Mouse (Mus musculus) Patski (cell line): ENCODE data around the gene 4833420G17Rik. TPM values are rescaled to one million over a fixed set of nuclear protein-coding genes. Genes with fewer than 3 reads are reported as not detected.

Experiments used
- ATAC-seq: fragments of 100-300 bp; one replicate; pipeline ENCODE4 v1.8.0; 2021
- CTCF ChIA-PET: fragments of 350-600 bp; sonication (Branson Sonifier 250); formaldehyde crosslinking; loops from one replicate; lab custom pipeline; 2022; ENCODE audit warnings: inconsistent platforms; lab: Charles Lee
- POLR2A ChIA-PET: fragments of 350-600 bp; sonication (Branson Sonifier 250); formaldehyde crosslinking; loops from one replicate; lab custom pipeline; 2022; ENCODE audit warnings: antibody characterized with exemption, inconsistent platforms; lab: Charles Lee
- DNase-seq: peaks from one replicate; pipeline ENCODE4 v3.0.0-alpha.2; 2011; ENCODE audit warnings: low read depth, low spot score
- H3K27me3 ChIP-seq: fragments of 371-371 bp; one replicate; pipeline ENCODE4 v1.5.1; 2021
- CTCF ChIP-seq: fragments of 100-300 bp; IDR thresholded peaks from one replicate; pipeline ENCODE4 v1.5.1; 2021
- in situ Hi-C: fragments of 300-500 bp; cut with MboI; formaldehyde crosslinking; loops from 3 replicates; pipeline ENCODE4 v1.11.1; 2018; ENCODE audit warnings: low pct_unique_long_range_greater_than_20kb, mixed read lengths
- polyA plus RNA-seq: library from polyadenylated mRNA; unstranded; gene quantifications from one replicate; pipeline ENCODE4 v1.2.3, GENCODE M21; 2021

Gene 4833420G17Rik
- 32.6 TPM for polyA plus RNA-seq

GRCm38 (mm10) chr13:119462596-119463560, at the start of gene 4833420G17Rik:
Gene 4833420G17Rik (plus strand): TSS chr13:119462768.
- in situ Hi-C loops: no loop called here
- POLR2A ChIA-PET: interaction anchor here (0.6 to 0.9 kb wide), 2 partner anchors 31 to 216 kb away, joined by 3 to 8 read pairs; no protein-coding TSS in a partner anchor
- ATAC-seq (peak; percentile 96), DNase-seq (peak; percentile 35)
- CTCF ChIA-PET: interaction anchor here (0.8 kb wide), 1 partner anchor 9 kb away, joined by 3 read pairs; no protein-coding TSS in a partner anchor
- no peaks in the 10 kb centered on the region for H3K27me3 ChIP-seq
- TF ChIP-seq CTCF: no peak

GRCm38 (mm10) chr13:119413026-119413425, 49.5 kb upstream of the 4833420G17Rik start:
- DNase-seq: no peak
- ATAC-seq: no peak
- TF ChIP-seq CTCF: no peak
- CTCF ChIA-PET: interaction anchor here (0.7 to 0.8 kb wide), 2 partner anchors 10 to 12 kb away, joined by 3 read pairs; no protein-coding TSS in a partner anchor
- in situ Hi-C loops: no loop called here
- POLR2A ChIA-PET: no interaction called here
- H3K27me3 ChIP-seq: no peaks in the 10 kb centered on the region

- ATAC-seq: no peak
- in situ Hi-C loops: no loop called here
- ChIA-PET POLR2A (no interaction called here), CTCF (interaction anchor here (0.6 kb wide), 1 partner anchor 11 kb away, joined by 3 read pairs; no protein-coding TSS in a partner anchor)
- H3K27me3 ChIP-seq: no peaks in the 10 kb centered on the region
- no peak for DNase-seq
- TF ChIP-seq CTCF: no peak
Measured at GRCm38 (mm10) chr13:119418479-119418878, 44.1 kb upstream of the 4833420G17Rik start.

GRCm38 (mm10) chr13:119430164-119430563, 32.4 kb upstream of the 4833420G17Rik start:
- ChIA-PET POLR2A (interaction anchor here (0.7 to 1.4 kb wide), 2 partner anchors 20 to 1106 kb away, joined by 4 read pairs; no protein-coding TSS in a partner anchor), CTCF (interaction anchor here (1.0 to 1.2 kb wide), 2 partner anchors 9 to 27 kb away, joined by 3 to 4 read pairs; no protein-coding TSS in a partner anchor)
- DNase-seq (no peak), ATAC-seq (no peak)
- in situ Hi-C loops: no loop called here
- TF ChIP-seq CTCF: peak; percentile 34
- no peaks in the 10 kb centered on the region for H3K27me3 ChIP-seq

- POLR2A ChIA-PET: interaction anchor here (1.3 kb wide), 1 partner anchor 30 kb away, joined by 3 read pairs; no protein-coding TSS in a partner anchor
- H3K27me3 ChIP-seq: no peaks in the 10 kb centered on the region
- CTCF ChIA-PET: no interaction called here
- no peak for TF ChIP-seq CTCF
- ATAC-seq: no peak
- in situ Hi-C loops: no loop called here
- DNase-seq: no peak
Measured at GRCm38 (mm10) chr13:119432041-119432440, 30.5 kb upstream of the 4833420G17Rik start.

GRCm38 (mm10) chr13:119434359-119434758, 28.2 kb upstream of the 4833420G17Rik start:
- no peak for TF ChIP-seq CTCF
- no peak for ATAC-seq
- CTCF ChIA-PET: interaction anchor here (1.0 to 1.5 kb wide), 3 partner anchors 34 to 192 kb away, joined by 3 to 4 read pairs (median 4); no protein-coding TSS in a partner anchor
- no peak for DNase-seq
- H3K27me3 ChIP-seq: no peaks in the 10 kb centered on the region
- POLR2A ChIA-PET: no interaction called here
- in situ Hi-C loops: no loop called here

GRCm38 (mm10) chr13:119442244-119442643, 20.3 kb upstream of the 4833420G17Rik start:
- ChIA-PET POLR2A (no interaction called here), CTCF (no interaction called here)
- DNase-seq: no peak

GRCm38 (mm10) chr13:119453563-119453962, 9.0 kb upstream of the 4833420G17Rik start:
- TF ChIP-seq CTCF: no peak
- in situ Hi-C loops: no loop called here
- ATAC-seq (no peak), DNase-seq (no peak)
- POLR2A ChIA-PET: no interaction called here
- no peaks in the 10 kb centered on the region for H3K27me3 ChIP-seq
- CTCF ChIA-PET: no interaction called here

More at GRCm38 (mm10) chr13:119442244-119442643, 20.3 kb upstream of the 4833420G17Rik start:
- no peak for TF ChIP-seq CTCF
- ATAC-seq: no peak
- in situ Hi-C loops: no loop called here
- no peaks in the 10 kb centered on the region for H3K27me3 ChIP-seq

GRCm38 (mm10) chr13:119455082-119455481, 7.5 kb upstream of the 4833420G17Rik start:
- no peak for TF ChIP-seq CTCF
- ATAC-seq (no peak), DNase-seq (no peak)
- H3K27me3 ChIP-seq: no peaks in the 10 kb centered on the region
- in situ Hi-C loops: no loop called here
- CTCF ChIA-PET: no interaction called here
- POLR2A ChIA-PET: no interaction called here

GRCm38 (mm10) chr13:119456342-119456741, 6.2 kb upstream of the 4833420G17Rik start:
- ChIA-PET CTCF (interaction anchor here (0.6 to 0.8 kb wide), 2 partner anchors 20 to 29 kb away, joined by 3 read pairs; no protein-coding TSS in a partner anchor), POLR2A (interaction anchor here (0.7 kb wide), 1 partner anchor 386 kb away, joined by 8 read pairs; no protein-coding TSS in a partner anchor)
- H3K27me3 ChIP-seq: no peaks in the 10 kb centered on the region
- in situ Hi-C loops: no loop called here
- no peak for TF ChIP-seq CTCF
- ATAC-seq (no peak), DNase-seq (no peak)
